Mouse (Mus musculus): ENCODE data around the gene Prdm2. TPM values are rescaled to one million over a fixed set of nuclear protein-coding genes. Genes with fewer than 3 reads are reported as not detected.

Gene Prdm2
- polyA plus RNA-seq, 1 experiment from 2014 or later, result 17.3 TPM

GRCm38 (mm10) chr4:143115851-143116250, 96.9 kb downstream of the Prdm2 start:
- Histone ChIP-seq H3K36me3 (peaks cover 14% of the 10 kb centered on the region), H3K4me1 (replicated peaks) (peaks cover 54% of the 10 kb centered on the region), H3K4me2 (no peak overlapping the region), H3K4me3 (no peak overlapping the region), H3K27me3 (no peaks in the 10 kb centered on the region), H3K9ac (no peak overlapping the region), H3K27ac (replicated peaks) (no peak overlapping the region), H3K9me3 (no peaks in the 10 kb centered on the region)
- WGBS, result 82% methylated on average over 12 of the region's 12 CpGs
- no peak for ATAC-seq (ENCODE audit: low read depth)

GRCm38 (mm10) chr4:143114232-143114979, 98.4 kb downstream of the Prdm2 start:
- H3K27ac ChIP-seq (replicated peaks), result no peak overlapping the region
- H3K36me3 ChIP-seq, result peaks cover 29% of the 10 kb centered on the region
- H3K4me2 ChIP-seq, result no peak overlapping the region
- ATAC-seq (ENCODE audit: low read depth), result peak; percentile 11; the same call in 1 of the 2 replicates
- 64% methylated on average over 21 of the region's 21 CpGs for WGBS
- no peaks in the 10 kb centered on the region for H3K27me3 ChIP-seq
- peaks cover 45% of the 10 kb centered on the region for H3K4me1 ChIP-seq (replicated peaks)
- no peak overlapping the region for H3K4me3 ChIP-seq
- H3K9me3 ChIP-seq, result no peaks in the 10 kb centered on the region
- no peak overlapping the region for H3K9ac ChIP-seq

- no peak for ATAC-seq (ENCODE audit: low read depth)
- no peaks in the 10 kb centered on the region for H3K9me3 ChIP-seq
- 38% methylated on average over 6 of the region's 6 CpGs for WGBS
- H3K4me3 ChIP-seq, result no peak overlapping the region
- no peak overlapping the region for H3K27ac ChIP-seq (replicated peaks)
- H3K9ac ChIP-seq, result no peak overlapping the region
- peaks cover 42% of the 10 kb centered on the region for H3K36me3 ChIP-seq
- no peaks in the 10 kb centered on the region for H3K27me3 ChIP-seq
- H3K4me2 ChIP-seq, result no peak overlapping the region
- H3K4me1 ChIP-seq (replicated peaks), result peaks cover 44% of the 10 kb centered on the region
Observed at GRCm38 (mm10) chr4:143112985-143113384, 99.8 kb downstream of the Prdm2 start.

DNA sequence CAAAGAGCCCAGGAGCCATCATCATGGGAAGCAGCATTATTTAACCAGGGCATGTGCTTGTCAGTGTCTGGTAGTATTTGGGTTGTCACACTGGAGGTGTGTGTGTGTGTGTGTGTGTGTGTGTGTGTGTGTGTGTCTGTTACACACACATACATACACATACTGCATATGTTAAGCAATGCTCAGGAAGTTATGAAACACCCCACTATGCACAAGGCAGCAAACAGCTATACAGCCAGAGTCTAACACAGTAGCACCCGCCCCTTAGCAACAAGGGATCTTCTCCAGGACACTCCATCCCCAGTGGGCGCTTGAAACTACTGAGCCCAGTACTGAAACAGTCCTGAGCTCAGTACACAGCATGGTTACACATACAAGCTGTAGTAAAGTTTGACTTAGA, 100.4 kb downstream of the Prdm2 start:
- WGBS, result 98% methylated on average over 2 of the region's 2 CpGs
- Histone ChIP-seq H3K4me1 (replicated peaks) (peaks cover 46% of the 10 kb centered on the region), H3K36me3 (peaks cover 42% of the 10 kb centered on the region), H3K27me3 (no peaks in the 10 kb centered on the region), H3K27ac (replicated peaks) (no peak overlapping the region), H3K4me3 (no peak overlapping the region), H3K4me2 (no peak overlapping the region), H3K9ac (no peak overlapping the region), H3K9me3 (no peaks in the 10 kb centered on the region)
- ATAC-seq (ENCODE audit: low read depth), result no peak

GRCm38 (mm10) chr4:143111872-143112271, 100.9 kb downstream of the Prdm2 start:
- Histone ChIP-seq H3K27me3 (no peaks in the 10 kb centered on the region), H3K27ac (replicated peaks) (no peak overlapping the region), H3K4me2 (no peak overlapping the region), H3K36me3 (peaks cover 44% of the 10 kb centered on the region), H3K9me3 (no peaks in the 10 kb centered on the region), H3K4me3 (no peak overlapping the region), H3K4me1 (replicated peaks) (peaks cover 46% of the 10 kb centered on the region), H3K9ac (no peak overlapping the region)
- WGBS, result 92% methylated on average over 5 of the region's 5 CpGs
- no peak for ATAC-seq (ENCODE audit: low read depth)

DNA sequence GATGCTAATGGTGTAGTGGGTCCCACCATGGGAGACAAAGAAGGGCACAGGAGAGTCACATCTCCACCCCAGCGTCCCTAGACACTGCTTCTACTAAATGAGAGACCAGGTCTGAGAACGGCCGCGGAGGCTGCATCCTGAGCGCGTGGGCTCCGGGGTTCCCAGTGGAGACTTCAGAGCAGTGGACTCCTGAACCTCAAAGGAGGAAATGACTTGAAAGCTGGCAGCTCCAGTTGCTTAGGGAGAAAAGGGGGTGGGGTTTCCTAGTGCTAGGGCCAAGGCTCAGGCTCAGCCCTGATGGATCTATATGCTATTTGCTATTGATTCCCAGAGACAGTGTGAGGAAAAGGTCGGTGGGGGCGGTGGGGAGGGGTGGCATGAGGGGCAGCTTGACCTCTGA, 104.2 kb downstream of the Prdm2 start:
- no peak overlapping the region for H3K4me2 ChIP-seq
- no peak overlapping the region for H3K4me3 ChIP-seq
- peaks cover 55% of the 10 kb centered on the region for H3K36me3 ChIP-seq
- no peak for ATAC-seq (ENCODE audit: low read depth)
- no peak overlapping the region; the same call in 1 of the 2 replicates for H3K27ac ChIP-seq (replicated peaks)
- 32% methylated on average over 9 of the region's 9 CpGs for WGBS
- no peaks in the 10 kb centered on the region for H3K27me3 ChIP-seq
- no peaks in the 10 kb centered on the region for H3K9me3 ChIP-seq
- H3K4me1 ChIP-seq (replicated peaks), result peaks cover 35% of the 10 kb centered on the region
- H3K9ac ChIP-seq, result no peak overlapping the region

DNA sequence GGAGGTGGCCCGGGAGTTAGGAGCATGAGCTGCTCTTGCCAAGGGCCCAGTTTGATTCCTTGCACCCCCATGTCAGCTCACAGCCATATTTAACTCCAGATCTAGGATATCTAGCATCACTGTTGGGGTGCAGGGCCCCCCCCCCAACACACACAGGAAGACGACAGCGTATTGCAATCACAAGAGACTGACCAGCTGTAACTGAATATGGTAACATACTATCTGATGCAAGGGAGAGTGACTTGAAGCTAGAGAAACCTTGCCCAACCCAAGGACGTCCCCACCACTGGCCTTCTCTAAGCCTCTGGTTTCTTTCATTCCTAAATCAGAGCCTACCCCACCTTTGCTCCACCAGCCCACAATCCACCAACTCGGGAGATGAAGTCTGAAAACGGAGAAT, 105.8 kb downstream of the Prdm2 start:
- Histone ChIP-seq H3K4me1 (replicated peaks) (peaks cover 28% of the 10 kb centered on the region), H3K27ac (replicated peaks) (no peak overlapping the region), H3K4me2 (no peak overlapping the region), H3K9ac (no peak overlapping the region), H3K9me3 (no peaks in the 10 kb centered on the region), H3K36me3 (peaks cover 54% of the 10 kb centered on the region), H3K4me3 (no peak overlapping the region), H3K27me3 (no peaks in the 10 kb centered on the region)
- ATAC-seq (ENCODE audit: low read depth), result no peak
- 82% methylated on average over 6 of the region's 6 CpGs for WGBS

GRCm38 (mm10) chr4:143106566-143106965, 106.2 kb downstream of the Prdm2 start:
- WGBS, result 90% methylated on average over 2 of the region's 2 CpGs
- no peaks in the 10 kb centered on the region for H3K9me3 ChIP-seq
- no peak overlapping the region for H3K27ac ChIP-seq (replicated peaks)
- peaks cover 28% of the 10 kb centered on the region for H3K4me1 ChIP-seq (replicated peaks)
- no peaks in the 10 kb centered on the region for H3K27me3 ChIP-seq
- peaks cover 50% of the 10 kb centered on the region for H3K36me3 ChIP-seq
- no peak for ATAC-seq (ENCODE audit: low read depth)
- H3K9ac ChIP-seq, result no peak overlapping the region
- no peak overlapping the region for H3K4me2 ChIP-seq
- no peak overlapping the region for H3K4me3 ChIP-seq

GRCm38 (mm10) chr4:143104739-143105138, 108.1 kb downstream of the Prdm2 start:
- H3K4me1 ChIP-seq (replicated peaks), result peaks cover 35% of the 10 kb centered on the region
- WGBS, result 79% methylated on average over 5 of the region's 5 CpGs
- no peak overlapping the region for H3K9ac ChIP-seq
- no peak overlapping the region for H3K4me2 ChIP-seq
- H3K36me3 ChIP-seq, result peaks cover 32% of the 10 kb centered on the region
- no peak overlapping the region for H3K27ac ChIP-seq (replicated peaks)
- ATAC-seq (ENCODE audit: low read depth), result no peak
- H3K4me3 ChIP-seq, result no peak overlapping the region
- H3K27me3 ChIP-seq, result no peaks in the 10 kb centered on the region
- H3K9me3 ChIP-seq, result no peaks in the 10 kb centered on the region

- Histone ChIP-seq H3K9ac (no peak overlapping the region), H3K4me3 (no peak overlapping the region), H3K4me2 (no peak overlapping the region), H3K27ac (replicated peaks) (no peak overlapping the region), H3K9me3 (no peaks in the 10 kb centered on the region), H3K27me3 (no peaks in the 10 kb centered on the region), H3K36me3 (peaks cover 22% of the 10 kb centered on the region), H3K4me1 (replicated peaks) (peaks cover 35% of the 10 kb centered on the region)
- WGBS, result 84% methylated on average over 2 of the region's 2 CpGs
- ATAC-seq (ENCODE audit: low read depth), result peak; percentile 19; the same call in 1 of the 2 replicates
Observed at GRCm38 (mm10) chr4:143103811-143104210, 109.0 kb downstream of the Prdm2 start.

GRCm38 (mm10) chr4:143100157-143100556, 112.6 kb downstream of the Prdm2 start:
- no peak for ATAC-seq (ENCODE audit: low read depth)
- Histone ChIP-seq H3K9me3 (no peaks in the 10 kb centered on the region), H3K4me1 (replicated peaks) (peaks cover 22% of the 10 kb centered on the region), H3K27ac (replicated peaks) (no peak overlapping the region), H3K4me2 (no peak overlapping the region), H3K27me3 (no peaks in the 10 kb centered on the region), H3K4me3 (no peak overlapping the region), H3K9ac (no peak overlapping the region), H3K36me3 (no peaks in the 10 kb centered on the region)
- 65% methylated on average over 6 of the region's 6 CpGs for WGBS

DNA sequence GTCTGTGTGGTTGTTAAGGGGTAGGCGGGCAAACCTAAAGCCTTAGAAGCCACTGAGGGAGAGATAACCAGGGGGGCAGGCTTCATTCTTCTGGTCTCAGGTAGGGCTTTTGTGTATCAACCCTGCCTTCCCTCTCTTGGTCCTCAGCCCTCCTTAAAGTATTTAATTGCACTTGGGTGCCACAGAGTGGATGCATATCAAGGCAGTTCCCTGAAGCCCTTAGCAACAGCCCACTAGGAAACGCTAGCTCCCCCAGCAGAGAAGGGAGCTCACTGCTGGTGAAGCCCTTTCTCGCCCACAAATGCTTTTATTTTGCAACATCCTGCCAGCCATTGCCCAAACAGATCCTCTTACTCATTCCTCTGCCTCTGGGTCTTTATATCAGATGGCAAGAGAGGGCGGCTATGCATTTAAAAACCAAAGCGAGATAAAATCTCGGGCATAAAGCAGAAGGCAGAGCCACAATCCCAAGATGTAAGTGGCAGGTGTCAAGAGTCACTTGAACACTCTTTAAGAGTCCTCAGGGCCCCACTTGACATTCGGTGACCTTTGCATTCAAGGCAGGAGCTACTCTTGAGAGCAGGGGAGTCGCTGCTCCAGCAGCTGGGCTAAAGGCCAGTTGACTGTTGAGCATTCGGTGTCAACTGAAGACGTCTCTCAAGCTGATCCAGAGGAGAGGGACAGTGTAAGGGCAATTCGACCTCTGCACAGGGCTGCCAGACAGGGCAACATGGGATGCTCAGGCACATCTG, 113.3 kb downstream of the Prdm2 start:
- Histone ChIP-seq H3K4me1 (replicated peaks) (peaks cover 20% of the 10 kb centered on the region), H3K9ac (no peak overlapping the region), H3K36me3 (no peaks in the 10 kb centered on the region), H3K27ac (replicated peaks) (no peak overlapping the region), H3K9me3 (no peaks in the 10 kb centered on the region), H3K4me2 (no peak overlapping the region), H3K4me3 (no peak overlapping the region), H3K27me3 (no peaks in the 10 kb centered on the region)
- 69% methylated on average over 11 of the region's 11 CpGs for WGBS
- no peak for ATAC-seq (ENCODE audit: low read depth)

Data from neural tube, embryonic 13.5 days (tissue).